Mouse (Mus musculus): ENCODE measurements at regions not wholly inside any gene's neighbourhood (a gene's known extent, or its start where the extent isn't known, plus 50 kb on each side); places are given as distances from the start of the nearest gene placed in this dataset.
A peak's percentile ranks its signal among the peaks of the same experiment; 100 is the strongest.

GRCm38 (mm10) chr8:25392766-25393166 lies 568.6 kb upstream of the Adam5 start:
- no peak for DNase-seq (ENCODE audit: inconsistent ontology term)

DNA sequence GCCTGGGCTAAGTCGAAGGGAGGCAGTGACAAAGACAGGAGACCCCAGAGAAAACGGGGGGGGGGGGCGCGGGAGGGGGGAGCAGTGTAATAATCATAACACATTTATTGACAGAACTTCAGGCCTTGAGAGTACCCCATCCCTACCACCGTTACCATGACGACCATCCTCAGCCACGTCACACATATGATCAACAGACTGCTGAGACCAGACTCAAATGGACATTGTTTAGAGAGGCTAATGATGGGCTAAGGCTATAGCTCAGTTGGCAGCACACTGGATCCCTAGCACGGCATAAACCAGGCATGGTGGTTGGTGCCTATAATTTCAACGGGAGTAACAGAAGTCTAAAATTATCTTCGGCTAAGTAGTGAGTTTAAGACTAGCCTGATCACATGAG lies 565.8 kb upstream of the Adam5 start:
- no peak for DNase-seq (ENCODE audit: inconsistent ontology term)

DNA sequence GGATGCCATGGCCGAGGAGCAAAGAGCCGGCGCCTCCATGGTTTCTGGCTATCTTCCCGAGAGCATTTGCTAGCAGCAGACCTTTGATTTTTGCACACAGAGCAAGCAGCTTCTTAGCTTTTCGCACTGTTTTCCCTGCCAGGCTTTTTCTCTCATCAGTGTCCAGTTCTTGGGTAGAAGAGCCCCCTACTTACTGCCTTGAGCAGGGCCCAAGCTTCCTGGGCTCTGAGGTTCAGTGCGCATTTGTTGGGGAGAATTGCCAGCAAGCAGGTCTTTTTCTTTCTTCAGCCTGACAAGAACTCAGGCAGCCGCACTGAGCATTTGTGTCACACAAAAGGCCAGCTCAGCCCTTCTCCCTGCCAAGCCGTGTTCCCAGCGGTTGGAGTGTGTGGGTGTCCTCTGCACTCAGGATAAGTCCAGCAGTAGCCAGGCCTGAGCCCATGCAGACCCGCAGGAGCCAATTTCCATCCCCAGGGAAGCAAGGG lies 565.2 kb upstream of the Adam5 start:
- peak; percentile 80 for DNase-seq (ENCODE audit: inconsistent ontology term)

DNA sequence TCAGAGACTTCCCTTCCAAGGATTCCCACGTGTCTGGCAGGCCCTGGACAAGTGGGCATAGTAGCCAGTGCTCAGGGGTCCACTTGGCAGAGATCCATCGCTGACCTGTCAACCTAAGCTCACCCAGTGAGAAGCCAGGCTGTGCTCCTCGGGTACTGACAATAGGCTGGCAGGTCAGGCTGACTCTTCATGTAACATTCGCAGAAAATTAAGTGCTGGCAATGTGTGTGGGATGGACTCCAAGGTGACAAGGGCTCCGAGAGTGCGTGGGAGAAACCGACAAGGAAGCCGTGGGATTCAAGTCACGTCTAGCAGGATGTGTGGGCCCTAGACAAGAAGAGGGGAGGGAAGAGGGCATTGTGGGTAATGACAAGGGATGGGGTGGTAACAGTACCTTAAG lies 564.6 kb upstream of the Adam5 start:
- no peak for DNase-seq (ENCODE audit: inconsistent ontology term)

- DNase-seq (ENCODE audit: inconsistent ontology term): peak; percentile 55
Observed at GRCm38 (mm10) chr8:25385186-25385585, 561.0 kb upstream of the Adam5 start.

GRCm38 (mm10) chr8:25384591-25384990 lies 560.4 kb upstream of the Adam5 start:
- DNase-seq (ENCODE audit: inconsistent ontology term): peak; percentile 54

GRCm38 (mm10) chr8:25373276-25373675 lies 549.1 kb upstream of the Adam5 start:
- DNase-seq (ENCODE audit: inconsistent ontology term): no peak

GRCm38 (mm10) chr8:25370947-25371346 lies 546.8 kb upstream of the Adam5 start:
- no peak for DNase-seq (ENCODE audit: inconsistent ontology term)

DNA sequence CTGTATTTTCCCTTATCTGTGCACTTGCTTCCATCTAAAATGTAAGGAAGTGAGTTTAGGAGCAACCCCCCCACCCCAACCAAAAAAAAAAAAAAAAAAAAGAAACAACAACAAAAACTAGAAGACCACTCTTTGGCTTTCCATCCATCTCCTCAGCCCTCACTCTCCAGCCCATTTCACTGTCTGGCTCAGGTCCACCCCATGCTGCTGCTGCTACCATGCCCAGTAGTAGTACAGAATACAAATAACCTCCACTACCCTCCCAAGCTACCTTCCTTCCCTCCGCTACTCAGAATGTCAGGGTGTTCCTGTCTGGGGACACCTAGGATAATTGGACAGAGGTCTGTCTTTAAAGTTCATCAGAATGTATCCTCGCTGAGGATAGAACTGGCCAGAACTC lies 545.2 kb upstream of the Adam5 start:
- DNase-seq (ENCODE audit: inconsistent ontology term): no peak

- no peak for DNase-seq (ENCODE audit: inconsistent ontology term)
Observed at GRCm38 (mm10) chr8:25368561-25369091, 544.5 kb upstream of the Adam5 start.

DNA sequence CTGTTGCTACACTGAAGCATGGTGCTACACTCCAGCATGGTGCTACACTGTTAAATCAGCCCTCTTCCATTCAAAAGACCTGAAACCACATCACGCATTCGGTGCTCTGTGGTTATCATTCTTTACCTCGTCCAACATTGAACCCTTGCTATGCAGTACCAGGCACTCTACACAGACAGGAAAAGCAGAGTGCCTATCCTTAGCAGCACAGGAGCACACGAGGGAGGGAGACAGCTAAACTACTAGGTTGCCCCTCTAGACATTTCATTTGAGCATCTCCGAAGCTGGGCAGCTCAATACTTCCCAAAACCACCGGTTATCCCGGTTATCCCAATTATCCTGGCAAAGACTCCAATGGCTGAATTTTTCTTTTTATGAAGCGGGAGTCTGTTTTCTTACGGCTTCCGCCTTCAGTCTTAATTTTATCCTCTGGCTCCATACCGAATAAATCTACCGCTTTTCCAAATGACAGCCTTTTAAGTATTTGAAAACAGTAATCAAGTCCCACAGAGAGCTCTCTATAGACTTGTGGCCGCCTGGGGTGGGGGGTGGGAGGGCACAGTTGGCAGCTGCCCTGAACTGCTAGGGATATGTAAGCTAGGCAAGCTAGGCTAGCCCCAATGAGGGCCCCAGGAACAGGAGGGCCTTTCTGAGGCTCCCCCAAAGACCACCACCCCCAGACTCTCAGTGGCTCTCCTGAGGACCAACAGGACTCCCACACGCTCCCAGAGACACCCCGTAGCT lies 543.8 kb upstream of the Adam5 start:
- DNase-seq (ENCODE audit: inconsistent ontology term): no peak

DNA sequence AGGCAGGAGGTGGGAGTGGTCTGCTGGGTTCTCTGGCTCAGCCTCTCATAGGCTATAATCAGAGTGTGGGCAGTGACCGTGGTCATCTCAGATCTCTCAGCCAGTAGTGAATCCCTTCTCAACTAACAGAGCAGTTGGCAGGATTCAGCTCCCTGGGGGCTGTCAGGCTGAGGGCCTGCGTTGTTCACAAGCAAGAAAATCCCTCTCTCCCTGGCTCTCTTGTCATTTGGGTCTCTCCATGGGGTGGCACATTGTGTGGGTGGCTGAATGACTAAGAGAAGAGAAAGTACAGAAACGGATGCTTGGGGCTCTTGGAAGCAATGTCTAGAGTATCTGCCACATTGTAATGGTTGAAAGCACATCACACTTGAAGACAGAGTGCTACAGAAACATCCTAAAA lies 542.0 kb upstream of the Adam5 start:
- peak; percentile 73 for DNase-seq (ENCODE audit: inconsistent ontology term)

DNA sequence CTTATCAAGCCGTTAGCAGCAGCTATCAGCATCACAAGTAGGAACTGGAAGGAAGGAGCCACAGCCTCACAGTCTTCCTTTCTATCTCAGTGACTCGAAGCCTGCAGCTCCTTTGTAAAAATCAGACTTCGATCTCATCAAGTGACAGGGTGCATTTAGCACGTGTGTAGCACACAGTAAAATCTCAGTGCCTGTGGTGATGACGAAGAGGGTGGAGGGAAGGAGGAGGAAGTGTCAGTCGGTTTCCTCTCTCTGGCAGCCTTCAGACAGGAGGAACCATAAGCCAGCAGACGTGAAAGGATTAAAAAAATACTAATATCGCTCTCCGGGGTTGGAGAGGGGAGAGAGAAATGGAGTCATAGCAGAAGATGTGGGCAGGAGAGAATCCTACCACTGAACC lies 538.5 kb upstream of the Adam5 start:
- DNase-seq (ENCODE audit: inconsistent ontology term): no peak

DNA sequence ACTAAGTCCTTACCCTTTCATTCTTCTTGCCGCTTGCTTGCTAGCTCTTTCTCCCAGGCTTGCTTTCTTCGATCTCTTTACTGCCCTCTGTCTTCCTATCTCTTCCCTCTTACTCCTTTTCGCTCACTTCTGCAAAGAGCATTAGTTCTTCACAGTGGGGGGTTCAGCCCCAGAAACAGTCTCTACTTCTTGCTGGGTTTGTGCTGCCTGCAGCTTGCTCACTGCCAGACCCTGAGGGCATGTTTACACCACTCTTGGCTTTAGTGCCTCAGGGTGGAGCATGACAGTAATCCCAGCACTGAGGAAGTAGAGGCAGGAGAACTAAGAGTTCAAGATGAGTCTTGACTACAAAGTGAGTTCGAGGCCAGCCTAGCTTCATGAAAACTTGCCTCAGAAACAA lies 538.0 kb upstream of the Adam5 start:
- DNase-seq (ENCODE audit: inconsistent ontology term): no peak

- no peak for DNase-seq (ENCODE audit: inconsistent ontology term)
Observed at GRCm38 (mm10) chr8:25361420-25361819, 537.3 kb upstream of the Adam5 start.

GRCm38 (mm10) chr8:25358539-25359165 lies 534.5 kb upstream of the Adam5 start:
- DNase-seq (ENCODE audit: inconsistent ontology term): peak; percentile 89

GRCm38 (mm10) chr8:25353822-25354770 lies 529.9 kb upstream of the Adam5 start:
- DNase-seq (ENCODE audit: inconsistent ontology term): no peak

- DNase-seq (ENCODE audit: inconsistent ontology term): no peak
Observed at GRCm38 (mm10) chr8:25353405-25353804, 529.2 kb upstream of the Adam5 start.

GRCm38 (mm10) chr8:25348003-25348683 lies 524.0 kb upstream of the Adam5 start:
- DNase-seq (ENCODE audit: inconsistent ontology term): no peak

DNA sequence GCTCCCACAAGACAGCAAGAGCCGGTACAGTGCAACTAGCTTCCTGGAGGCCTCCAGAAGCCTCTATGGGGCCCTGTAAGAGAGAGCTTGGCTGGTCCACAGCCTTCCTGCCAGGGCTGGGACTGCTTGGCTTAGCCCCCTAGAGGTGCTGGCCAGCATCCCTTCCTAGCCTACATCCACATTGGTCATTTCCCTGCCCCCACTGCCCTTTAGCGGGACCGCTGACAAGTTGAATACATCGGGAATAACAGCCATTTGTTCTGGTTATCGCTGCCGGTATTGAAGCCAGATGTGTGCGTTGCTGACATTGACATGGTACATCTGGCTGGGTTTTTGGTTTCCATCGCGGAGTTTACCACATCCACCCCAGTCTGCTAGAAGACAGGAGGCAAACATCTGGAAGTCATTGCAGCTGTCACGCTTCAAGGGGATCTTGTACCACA lies 519.0 kb upstream of the Adam5 start:
- DNase-seq (ENCODE audit: inconsistent ontology term): no peak

DNA sequence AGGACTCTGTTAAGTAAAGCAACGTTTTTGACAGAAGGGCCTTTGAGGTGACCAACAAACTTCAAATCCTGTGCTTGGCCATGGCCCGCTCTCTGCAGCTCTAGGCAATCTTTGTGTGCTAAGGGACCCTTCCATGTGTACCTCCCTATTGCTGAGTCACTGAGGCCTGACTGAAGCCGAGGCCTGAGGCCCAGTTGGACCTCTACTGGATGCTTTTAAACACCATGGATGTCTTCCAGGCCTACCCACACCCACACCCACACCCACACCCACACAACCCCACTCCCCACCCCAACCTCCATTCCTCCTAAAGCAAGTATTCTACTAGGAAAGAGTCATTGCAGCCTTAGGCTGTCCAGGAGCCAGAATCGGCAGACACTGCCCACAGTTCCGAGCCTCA lies 518.3 kb upstream of the Adam5 start:
- no peak for DNase-seq (ENCODE audit: inconsistent ontology term)

Data from Muller cell, postnatal 12 days (primary cell).